Mouse (Mus musculus) thymus, postnatal 14 days (tissue): ENCODE measurements around the gene Pigz.

Experiments used
- DNase-seq: peaks from one replicate; pipeline ENCODE4 v3.0.0; 2021

The Pigz gene

DNA sequence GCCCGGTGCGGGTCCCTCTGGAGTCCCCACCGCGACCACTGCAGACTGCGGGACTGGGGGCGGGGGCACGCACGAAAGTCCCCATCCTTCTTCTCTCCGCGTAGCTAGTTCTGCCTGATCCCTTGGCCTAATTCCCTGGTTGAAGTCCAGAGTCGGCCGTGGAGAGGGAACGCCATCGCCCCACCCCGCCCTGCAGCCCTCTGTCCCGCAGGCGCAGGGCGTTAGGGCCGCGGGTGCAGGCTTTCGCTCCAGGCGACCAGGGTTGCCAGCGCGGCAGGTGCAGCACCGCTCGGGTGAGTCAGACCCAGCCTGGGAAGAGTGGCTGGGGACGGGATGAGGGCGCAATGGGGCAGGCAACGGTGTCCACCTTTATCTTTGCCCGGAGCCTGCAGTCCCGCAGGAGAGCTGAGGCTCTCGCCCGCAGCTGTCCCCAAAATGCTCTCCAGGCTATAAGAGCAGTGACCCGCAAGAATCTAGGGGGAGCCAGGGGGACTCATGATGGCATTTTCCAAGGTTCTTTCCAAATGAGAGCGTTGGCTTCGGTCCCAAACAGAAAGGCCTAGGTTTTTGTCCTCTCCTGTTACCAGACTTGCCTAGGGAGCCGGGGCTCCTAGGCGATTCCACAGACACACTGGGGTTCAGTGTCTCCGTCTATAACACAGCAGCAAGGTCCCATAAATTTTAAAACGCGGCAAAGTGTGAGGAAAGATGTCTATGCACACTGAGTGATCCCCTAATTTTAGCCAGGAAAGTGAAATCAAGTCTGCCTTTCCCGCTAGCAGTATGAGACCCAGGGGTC is at the start of gene Pigz:
Pigz (plus strand) TSS at position 101 of the 799 bp plus-strand sequence.
- DNase-seq = peak; percentile 29

DNA sequence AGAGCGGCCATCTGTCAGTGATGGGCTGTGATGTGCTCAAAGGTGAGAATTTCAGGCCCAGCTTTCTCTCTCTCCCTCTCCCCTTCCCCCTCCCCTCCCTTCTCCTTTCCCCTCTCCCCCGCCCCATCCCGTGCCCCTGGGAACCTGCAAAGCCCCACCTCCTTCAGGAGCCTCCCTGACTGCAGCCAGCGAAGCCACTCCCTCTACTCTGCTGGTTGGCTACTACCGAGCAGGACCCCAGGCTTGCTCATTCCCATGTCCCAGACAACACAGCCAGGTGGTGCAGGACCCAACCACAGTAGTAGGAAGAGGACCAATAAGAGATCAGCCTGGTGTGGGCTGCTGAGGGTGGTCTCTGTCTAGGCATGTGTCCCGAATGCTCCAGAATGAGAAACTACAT is 49.7 kb upstream of the Pigz start:
- DNase-seq = no peak

DNA sequence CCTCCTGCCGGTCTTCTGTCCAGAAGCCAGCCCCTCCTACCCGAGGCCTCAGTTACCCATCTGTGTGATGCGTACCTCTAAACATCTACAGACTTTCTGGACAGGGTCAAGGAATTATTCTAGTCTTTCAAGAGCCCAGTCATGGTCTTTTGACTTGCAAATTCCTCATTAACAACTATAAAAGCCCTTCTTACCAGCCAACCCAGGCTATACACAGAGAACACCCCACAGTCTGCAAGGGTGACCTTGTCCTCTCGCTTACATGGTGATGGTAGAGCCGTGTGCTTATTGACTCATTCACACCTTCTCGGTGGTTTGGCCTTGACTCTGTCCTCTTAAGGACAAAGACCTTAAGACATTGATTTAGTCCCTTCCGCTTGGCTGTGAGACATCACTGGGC is 42.7 kb upstream of the Pigz start:
- DNase-seq = no peak

DNA sequence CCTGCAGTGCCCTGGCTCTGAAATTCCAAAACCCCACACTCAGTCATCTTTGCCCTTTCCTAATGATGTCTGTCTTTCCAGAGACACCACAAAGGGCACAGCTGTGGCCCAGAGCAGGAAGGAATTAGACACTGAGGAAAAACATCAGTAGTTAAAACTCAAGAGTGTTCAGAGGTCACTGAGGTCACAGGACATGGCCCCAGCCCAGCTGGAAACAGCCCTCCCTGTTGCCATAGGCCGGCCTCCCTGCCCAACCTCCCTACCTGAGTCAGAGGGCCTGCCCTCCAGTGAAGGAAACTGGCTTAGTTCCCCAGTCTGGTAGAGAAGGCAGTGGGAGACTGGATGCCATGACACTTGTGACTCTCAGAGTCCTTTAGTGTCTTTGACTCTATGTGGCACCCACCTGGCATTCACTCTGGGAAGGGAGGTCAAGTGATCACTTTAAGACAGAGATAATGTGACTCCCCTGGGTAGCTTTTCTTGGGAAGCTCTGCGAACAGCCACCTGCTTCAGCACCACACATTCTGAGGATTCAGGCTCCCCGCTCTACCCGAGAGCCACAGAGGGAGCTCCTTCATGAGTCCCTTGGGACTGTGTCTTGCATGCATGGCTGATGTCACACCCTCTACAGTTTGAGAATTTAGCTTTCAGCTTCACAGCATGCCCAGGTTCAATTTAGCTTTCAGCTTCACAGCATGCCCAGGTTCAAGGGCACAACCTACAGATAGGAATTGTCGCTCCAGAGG is 40.1 kb upstream of the Pigz start:
- no peak for DNase-seq

DNA sequence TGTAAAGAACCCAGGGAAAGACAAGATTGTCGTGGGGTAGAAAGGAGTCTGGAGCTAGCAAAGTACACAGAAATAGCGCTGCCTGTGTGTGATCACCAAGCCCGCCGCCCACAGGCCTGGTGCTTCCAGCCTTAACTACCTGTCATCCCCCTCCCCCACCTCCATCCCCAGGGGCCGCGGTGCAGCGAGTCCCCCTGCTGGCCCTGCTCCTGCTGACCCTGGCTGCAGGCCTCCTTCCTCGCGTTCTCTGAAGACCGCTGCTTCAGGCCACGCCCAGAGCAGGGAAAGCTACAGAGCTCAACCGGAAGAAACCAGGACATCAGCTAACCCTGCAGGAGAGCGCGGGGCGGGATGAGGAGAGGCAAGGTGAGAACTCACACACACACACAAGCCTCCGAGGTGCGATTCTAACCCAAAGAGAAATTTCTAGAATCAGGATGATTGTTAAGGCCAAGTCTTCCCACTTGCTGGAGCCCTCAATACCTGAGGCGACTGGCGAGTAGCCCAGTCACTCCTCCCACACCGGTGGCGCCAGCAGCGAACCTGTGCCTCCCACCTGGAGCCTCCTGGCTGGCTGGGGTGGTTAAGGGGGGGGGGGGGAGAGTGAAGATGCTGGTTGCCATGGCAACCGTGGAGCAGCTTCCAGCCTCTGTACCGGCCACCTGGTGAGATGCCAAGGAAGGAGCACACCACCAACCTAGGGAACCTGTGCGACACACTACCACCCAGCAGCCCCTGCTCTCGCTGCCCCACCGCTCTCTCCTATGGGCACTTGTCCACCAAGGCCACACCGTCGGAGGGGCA is 36.5 kb upstream of the Pigz start:
- DNase-seq = peak; percentile 11

DNA sequence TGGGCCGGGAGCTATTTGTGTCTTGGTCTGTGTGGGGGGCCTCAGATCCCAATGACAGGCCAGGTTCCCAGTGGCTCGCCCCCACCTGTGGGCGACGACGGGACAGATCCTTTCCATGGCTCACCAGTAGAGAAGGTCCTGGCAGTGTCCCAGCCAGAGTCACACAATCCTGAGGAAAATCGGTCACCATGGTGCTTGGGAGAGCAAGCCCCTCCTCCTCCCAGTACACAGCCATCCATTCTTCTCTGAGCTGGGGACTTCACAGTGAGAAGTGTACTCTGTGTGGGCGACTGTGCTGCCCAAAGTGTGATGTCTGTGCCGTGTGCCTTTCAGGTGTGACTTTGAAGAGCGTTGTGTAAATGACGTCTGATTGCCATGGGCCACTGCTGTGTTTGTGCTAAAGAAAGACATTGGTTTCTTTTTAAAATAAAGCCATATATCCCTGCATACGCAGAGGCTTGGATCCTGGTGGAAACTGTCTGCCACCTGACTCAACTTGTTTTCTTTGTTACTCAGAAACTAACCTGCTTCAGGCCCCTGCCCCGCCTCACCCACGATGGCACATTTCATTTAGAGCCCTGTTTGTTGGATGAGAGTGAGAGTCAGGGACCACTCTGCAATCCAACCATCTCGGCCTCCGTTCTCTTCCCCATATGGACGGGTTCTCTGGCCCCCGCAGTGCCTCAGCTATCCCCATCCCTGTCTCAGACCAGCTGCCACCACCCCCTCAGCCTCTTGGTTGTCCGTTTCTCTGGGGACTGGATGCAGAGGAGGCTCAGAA is 34.9 kb upstream of the Pigz start:
- no peak for DNase-seq

DNA sequence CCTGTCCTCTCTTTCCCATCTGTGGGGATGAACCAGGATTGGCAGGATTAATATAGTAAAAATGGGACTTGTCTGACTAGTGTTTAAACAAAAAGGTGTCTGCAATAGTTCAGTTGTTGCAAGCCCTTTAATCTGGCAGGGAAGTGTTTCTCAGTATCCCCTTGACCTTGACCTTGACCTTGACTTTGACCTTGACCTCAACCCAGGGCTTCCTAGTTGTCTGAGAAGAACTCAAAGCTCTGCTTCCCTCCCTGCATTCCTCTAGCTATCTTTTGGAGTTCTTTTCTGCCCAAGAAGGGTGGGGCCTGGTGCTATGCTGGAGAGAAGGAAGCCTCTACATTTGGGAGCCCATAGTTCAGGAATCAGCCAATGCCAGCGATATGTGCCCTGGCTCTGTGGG is 31.8 kb upstream of the Pigz start:
- no peak for DNase-seq

DNA sequence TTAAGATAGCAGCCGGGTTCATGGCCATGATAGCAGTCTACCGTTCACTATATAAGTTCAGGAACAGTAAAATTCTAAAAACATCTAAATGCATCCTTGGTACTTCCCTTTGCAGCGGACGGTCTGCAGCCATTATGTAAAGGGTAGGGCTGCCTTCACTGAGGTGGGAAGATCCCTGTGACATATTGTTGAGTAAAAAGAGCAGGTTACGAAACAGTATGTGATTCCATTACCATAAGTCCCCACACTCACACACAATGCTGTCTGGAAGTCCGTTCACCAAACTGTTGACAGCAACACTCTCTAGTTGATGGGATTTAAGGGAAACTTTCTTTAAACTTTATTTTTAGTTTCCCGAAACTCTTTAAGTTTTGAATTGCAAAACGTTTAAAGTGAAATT is 30.4 kb upstream of the Pigz start:
- DNase-seq = no peak

DNA sequence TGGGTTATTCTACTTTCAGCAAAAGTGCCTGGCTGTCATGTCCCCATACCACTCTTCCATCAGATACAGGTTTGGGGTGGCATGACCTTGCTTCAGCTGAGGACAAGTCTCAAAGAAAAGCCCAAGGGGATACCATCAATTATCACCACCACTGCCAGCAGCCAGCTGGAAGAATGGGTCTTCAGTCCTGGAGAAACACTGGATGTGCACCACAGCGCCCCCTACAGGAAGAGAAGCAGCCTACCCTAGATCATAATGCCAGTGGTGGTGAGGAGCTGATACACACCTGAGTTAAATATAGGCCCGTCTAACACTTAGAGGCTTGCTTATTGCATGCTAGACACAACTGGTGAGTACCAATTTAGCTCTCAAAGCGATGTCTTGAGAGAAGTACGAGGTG is 28.3 kb upstream of the Pigz start:
- DNase-seq = no peak

DNA sequence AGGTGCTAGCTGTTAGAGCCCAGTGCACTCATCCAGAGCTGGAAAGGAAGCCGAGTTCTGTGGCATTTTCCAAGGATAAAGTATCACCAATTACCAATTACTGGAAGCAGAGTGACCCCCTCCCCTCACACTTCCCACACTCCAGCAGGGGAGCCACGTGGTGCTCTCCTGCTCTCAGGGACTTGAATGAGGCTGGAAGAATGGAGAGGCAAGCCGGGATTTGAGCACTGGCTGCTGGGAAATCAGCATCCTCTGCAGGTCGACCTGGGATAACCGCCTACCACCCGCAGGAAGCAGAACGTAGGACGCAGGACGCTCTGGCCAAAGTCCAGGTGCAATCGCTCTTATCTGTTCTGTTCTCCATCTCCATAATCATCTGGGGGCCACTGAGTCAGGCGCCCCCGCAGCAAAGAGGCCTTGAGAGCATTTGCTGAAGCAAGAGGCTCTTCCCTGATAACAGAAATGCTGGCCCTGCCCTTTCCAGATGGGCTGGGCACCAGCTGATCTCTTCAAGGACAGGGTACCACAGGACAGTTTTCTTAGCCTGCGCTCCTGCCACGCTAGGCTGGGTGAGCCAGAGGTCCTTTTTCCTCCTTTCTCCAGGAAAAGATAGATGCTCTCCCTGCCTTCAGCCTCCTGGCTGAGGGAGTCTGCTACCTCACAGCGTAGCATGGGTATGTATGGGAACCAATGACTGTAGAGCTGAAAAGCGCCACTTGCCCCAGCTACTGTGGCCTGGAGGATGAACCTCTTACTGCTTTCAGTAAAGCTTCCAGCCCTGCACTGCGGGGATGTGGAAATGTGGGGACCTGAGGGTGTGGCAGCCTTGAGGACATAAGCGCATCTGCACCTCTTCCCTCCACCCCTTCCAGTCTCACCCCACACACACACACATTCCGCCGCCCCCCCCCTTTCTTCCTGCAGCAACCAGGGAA is 27.5 kb upstream of the Pigz start:
- DNase-seq = no peak

DNA sequence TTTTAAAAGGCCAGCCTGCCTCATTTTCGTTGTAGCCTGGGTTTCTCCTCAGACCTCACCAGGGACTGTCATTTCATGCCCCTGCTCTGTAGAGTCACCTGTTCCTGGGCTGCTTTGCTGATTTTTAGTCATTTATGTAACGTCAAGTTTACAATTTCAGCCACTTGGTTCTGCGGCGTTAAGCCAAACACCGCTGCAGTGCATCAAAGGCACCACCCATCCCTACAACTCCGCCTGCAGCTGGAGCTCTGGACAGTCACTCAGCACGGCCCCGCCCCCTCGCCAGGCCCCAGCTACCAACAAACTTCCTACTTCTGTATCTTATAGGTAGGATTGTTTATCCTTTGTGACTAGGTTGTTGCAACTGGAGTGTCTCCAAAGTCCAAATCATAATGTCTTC is 26.8 kb upstream of the Pigz start:
- DNase-seq = peak; percentile 11

DNA sequence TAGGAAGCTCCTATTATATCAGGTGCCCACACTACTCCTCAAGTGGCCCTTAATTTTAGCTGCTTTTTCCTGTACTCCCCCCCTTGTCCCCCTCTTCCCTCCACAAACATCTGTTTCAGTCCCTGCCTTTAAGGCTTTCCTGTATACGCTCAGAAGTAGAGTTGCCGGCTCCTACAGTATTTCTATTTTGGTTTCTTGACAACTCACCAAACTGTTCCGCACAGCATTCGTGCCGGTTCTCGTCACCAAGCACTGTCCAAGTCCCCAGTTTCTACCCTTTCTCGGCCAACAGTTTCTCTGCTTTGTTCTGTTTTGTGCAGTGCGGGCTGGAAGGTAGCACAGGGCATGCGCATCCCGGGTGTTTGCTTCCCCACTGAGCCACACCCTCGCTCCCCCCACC is 24.7 kb upstream of the Pigz start:
- DNase-seq = no peak

DNA sequence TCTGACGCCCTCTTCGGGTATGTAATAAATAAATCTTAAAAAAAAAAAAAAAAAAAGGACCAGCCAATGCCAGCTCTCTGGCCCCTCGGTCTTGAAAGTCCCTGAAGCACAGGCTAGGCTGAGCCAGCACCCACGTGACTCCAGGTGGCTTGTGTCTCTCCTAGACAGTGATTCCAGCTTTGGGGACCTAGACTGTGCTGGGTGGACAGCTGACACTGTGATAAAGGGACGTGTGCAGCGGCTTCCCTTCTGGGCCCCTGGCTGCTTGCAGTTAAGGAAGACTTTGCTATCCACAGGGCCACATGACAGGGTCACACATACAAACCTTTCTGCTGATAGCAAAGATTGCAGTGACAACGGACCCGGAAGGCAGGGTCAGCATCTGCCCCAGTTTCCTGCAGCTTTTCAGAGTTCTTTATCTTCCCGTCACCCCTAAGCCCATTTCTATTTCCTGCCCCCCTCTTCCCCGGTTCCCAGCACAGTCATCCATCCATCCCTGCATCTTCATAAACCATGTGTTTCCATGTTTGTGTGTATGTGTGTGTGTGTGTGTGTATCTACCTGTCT is 23.3 kb upstream of the Pigz start:
- no peak for DNase-seq

DNA sequence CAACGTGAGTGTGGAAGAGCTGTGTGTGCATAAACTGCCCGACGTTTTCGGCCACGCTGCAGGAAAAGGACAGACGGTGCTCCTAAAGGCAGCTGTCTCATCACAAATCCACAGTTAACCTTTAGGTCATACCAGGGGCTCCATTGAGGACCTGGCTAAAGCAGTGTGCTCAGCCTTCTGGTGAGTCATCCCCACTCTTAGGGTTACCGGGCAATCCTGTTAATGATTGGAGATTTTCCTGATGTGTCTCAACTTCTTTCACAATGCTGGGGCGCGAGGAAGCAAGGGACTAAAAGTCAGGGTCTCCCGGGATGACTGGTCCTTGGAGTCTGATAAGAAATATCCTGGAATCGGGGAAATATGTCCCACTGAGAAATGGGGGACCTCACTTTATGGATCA is 15.9 kb upstream of the Pigz start:
- DNase-seq = no peak

DNA sequence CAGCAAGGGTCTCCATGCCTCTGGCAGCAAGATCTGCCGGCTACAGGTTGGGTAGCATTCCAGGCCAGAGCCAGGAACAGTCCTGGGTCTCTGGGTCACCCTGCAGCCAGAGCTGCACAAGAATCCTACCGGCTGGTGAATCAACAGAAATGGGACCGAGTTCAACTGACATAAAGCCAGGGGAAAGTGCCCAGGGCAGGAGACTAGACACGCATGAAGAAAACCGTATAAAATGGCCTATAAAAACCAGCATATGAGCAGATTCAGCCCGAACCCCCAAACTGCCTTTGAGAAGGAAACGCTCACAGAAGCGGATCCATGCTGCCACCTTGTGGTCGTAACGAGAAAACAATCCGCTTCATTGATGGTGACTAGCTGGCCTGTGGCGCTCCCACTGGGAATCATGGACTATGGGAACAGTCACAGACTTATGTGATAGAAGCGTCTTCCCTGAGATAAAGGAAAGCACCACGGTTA is 15.4 kb upstream of the Pigz start:
- peak; percentile 60 for DNase-seq

DNA sequence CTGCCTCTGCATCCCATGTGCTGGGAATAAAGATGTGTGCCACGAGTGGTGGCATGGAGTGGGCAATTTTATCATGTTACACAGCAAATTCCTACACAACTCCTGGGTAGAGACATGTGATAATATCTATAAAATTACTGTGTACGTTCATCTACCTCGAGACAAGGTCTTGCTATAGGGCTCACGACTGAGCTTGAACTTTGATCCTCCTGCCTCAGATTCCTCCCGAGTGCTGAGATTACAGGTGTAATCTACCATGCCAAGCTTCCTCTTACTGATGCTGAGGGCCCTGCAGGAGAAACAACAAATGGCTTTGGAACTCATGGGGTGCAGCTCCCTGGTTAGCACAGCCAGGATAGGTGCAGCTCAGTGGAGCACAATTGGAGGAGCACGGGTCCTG is 9.3 kb upstream of the Pigz start:
- DNase-seq = no peak

DNA sequence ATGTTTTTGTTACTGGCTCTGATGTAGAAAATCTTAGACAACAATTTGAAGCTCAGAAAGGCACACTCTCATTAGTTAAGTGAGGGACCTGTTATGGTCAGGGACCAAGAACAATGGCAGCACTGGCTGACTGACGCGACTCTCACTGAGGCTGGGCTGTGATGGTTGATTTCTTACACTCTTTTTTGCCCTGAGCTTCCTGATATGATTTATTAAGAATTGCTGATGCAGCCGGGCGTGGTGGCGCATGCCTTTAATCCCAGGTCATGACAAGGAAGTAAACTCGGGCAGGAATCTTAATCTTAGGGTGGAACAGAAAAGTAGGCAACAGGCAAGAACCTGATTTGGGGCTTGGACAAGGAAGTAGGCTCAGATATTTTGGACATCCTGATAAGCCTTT is 7.6 kb upstream of the Pigz start:
- no peak for DNase-seq

DNA sequence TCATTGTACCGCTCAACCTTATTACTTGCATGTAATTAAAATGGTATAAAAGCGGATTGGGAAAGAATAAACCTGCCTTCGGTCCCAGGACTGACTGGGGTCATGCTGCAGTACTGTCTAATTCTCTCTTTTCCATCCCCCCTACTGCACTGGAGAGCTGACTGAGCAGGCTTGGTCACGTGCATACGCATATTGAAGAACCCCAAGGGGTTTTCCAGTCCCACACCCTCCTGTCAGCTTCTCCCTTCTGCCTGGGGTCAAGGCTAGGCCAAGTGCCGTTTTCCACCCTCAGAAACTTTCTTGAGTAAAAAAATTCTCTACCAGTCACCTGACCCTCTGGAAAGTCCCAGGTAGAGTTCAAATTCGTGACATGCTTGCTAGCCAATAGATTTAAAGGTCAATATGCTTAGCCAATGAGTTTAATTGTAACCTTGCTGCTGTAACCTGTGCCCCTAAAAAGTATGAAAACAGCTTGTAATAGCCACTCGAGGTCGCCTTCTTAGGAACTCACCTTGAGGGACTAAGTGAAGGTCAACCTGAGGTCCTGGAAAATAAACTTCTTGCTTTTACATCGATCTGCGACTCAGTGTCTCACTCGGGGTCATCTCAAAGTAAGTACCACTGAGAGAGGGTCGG is 7.0 kb upstream of the Pigz start:
- no peak for DNase-seq

DNA sequence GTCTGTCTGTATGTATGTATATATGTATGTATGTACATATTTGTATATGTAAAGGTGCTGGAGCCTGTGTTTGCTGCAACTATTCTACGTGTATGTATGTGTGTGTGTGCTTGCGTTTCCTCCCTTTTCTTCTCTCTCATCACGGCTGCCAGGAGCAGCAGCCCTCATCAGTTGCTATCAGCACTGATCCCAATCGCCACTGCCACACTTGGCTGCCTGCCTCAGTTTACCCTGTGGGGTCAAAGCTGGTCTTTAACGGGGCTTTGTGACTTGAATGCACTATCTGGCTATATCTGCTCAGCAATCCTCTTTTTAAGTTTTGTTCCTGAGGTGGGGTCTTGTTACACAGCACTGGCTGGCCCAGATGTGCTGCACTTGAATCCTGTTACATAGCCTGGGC is 6.2 kb upstream of the Pigz start:
- DNase-seq = no peak

DNA sequence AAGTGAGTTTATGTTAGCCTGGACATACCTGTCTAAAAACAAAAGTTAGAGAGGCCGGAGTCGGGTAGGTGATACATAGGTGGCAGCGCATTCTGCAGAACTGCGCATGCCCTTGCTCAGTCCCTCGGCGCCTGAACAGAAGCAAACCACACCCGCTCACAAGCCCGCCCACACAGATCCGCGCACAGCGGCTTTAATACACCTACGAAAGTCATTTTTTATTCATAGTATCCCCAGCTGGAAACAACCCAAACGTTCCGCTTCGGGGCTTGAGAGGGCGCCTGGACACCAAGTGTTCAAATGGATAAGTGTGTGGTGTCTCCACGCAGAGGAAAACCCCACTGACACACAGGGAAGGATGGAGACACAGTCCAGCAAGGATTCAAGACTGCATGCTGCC is 2.3 kb upstream of the Pigz start:
- DNase-seq = no peak

DNA sequence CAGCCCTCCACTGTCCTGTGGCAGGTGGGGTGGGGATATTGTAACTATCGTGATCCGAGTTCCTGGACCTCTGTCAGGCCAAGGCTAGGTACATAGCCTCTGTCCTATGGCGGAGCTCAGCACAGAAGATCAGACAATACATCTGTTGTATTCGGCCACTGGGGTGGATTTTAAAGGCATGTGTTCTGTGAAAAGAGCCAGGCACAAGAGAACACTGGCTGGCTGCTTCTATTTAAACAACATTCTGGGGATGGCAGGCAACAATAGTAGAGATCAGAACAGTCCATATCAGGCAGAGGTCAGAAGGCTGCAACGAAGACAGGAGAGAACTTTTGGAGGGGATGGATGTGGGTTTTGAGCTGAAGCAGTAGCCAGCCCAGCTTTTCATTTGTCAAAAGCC is 1.4 kb upstream of the Pigz start:
- no peak for DNase-seq
